Mouse (Mus musculus) heart, postnatal 14 days (tissue): ENCODE data around the gene Vmn1r120. TPM values are rescaled to one million over a fixed set of nuclear protein-coding genes. Genes with fewer than 3 reads are reported as not detected.
"Not testable (repeated sequence)": the region's sequence is repeated elsewhere in the genome, so short reads cannot be mapped to it uniquely, and the experiment has no call there.

Source experiments
- DNase-seq, 2 experiments: peaks; one replicate each; pipeline ENCODE4 v3.0.0; 2021 to 2022
- intact Hi-C: fragments of 180-260 bp; cut with DNase I; formaldehyde crosslinking; loops from one replicate; pipeline ENCODE4 v1.15.1; 2025
- long read RNA-seq, 2 experiments: library from polyadenylated mRNA; stranded (forward); transcript quantifications; one replicate each; pipeline ENCODE4 v2.0.0; 2021
- total RNA-seq, 2 experiments: library from RNA; stranded (reverse); gene quantifications; 2 replicates each; pipeline ENCODE4 v1.2.3; 2021

The Vmn1r120 gene
- not detected for total RNA-seq
- long read RNA-seq, experiment 1, result 0 reads
- long read RNA-seq, experiment 2, result 0 reads

GRCm38 (mm10) chr7:21053684-21054083, at the start of gene Vmn1r120:
Vmn1r120 (minus strand) TSS chr7:21053784.
- DNase-seq, intact Hi-C loops: not testable (repeated sequence)

DNA sequence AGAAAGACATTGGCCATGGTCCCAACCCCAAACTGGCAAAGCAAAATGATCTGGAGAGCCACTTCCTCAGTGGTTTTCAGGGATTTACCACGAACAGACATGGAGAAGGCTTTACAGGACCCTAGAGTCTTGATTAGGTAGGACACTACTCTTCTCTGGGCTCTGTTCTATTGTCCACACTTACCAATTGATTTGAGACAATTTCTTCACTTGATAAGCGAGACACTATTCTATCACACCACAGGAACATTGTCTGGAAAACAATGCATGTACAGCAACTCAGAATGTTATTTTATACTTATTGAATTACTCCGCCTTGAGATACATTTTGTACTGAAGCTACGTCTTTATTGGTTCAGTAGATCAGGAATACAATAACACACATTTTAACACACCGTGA, 44.8 kb upstream of the Vmn1r120 start, which contains the start of gene Vmn1r121:
Gene Vmn1r121, minus strand, starts transcription at position 101 of the 400 bp plus-strand sequence.
- DNase-seq, intact Hi-C loops: not testable (repeated sequence)

DNA sequence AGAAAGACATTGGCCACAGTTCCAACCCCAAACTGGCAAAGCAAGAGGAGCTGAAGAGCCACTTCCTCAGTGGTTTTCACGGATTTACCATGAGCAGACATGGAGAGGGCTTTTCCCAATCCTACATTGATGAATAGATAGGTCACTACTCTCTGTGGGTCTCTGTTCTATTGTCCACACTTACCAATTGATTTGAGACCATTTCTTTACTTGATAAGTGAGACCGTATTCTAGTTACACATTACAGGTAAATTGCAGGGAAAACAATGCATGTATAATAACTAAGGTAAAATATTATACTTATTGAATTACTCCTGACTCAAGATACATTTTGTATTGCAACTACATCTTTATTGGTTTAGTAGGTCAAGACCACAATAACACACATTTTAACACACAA, 41.2 kb downstream of the Vmn1r120 start, which contains the start of gene Vmn1r119:
Gene Vmn1r119, minus strand, starts transcription at position 101 of the 400 bp plus-strand sequence.
- intact Hi-C loops, result not testable (repeated sequence)

More for the DNA sequence above, 41.2 kb downstream of the Vmn1r120 start, which contains the start of gene Vmn1r119:
- DNase-seq, result not testable (repeated sequence)

Other genes starting within 250 kb of the Vmn1r120 start
- not detected for gene Vmn1r114, start 241.6 kb downstream of the Vmn1r120 start, total RNA-seq
- not detected for gene Vmn1r115, start 208.8 kb downstream of the Vmn1r120 start, total RNA-seq
- not detected for gene Vmn1r116, start 181.5 kb downstream of the Vmn1r120 start, total RNA-seq
- gene Vmn1r117, start 169.7 kb downstream of the Vmn1r120 start, total RNA-seq, result not detected
- not detected for gene Vmn1r118, start 141.4 kb downstream of the Vmn1r120 start, total RNA-seq
- not detected for gene Vmn1r119, start 41.3 kb downstream of the Vmn1r120 start, total RNA-seq
- not detected for gene Vmn1r121, start 44.7 kb upstream of the Vmn1r120 start, total RNA-seq
- gene Vmn1r122, start 80.3 kb upstream of the Vmn1r120 start, total RNA-seq, result not detected
- not detected for gene Vmn1r123, start 108.4 kb upstream of the Vmn1r120 start, total RNA-seq
- not detected for gene Gm5157, start 136.6 kb upstream of the Vmn1r120 start, total RNA-seq
- not detected for gene Vmn1r124, start 206.8 kb upstream of the Vmn1r120 start, total RNA-seq
- not detected for gene Vmn1r125, start 218.4 kb upstream of the Vmn1r120 start, total RNA-seq
- not detected for gene Vmn1r126, start 247.7 kb upstream of the Vmn1r120 start, total RNA-seq